Mouse (Mus musculus) ES-E14 (cell line): ENCODE results near the gene Gm20458. TPM values are rescaled to one million over a fixed set of nuclear protein-coding genes. Genes with fewer than 3 reads are reported as not detected.

ENCODE experiments used
- DNase-seq: peaks from one replicate; pipeline ENCODE4 v3.0.0-alpha.2; 2013; ENCODE audit warnings: low read depth, low spot score
- H3K27ac ChIP-seq: 2 replicates; pipeline ENCODE4 v1.5.1; 2012; ENCODE audit warnings: low read depth, mild to moderate bottlenecking, low read length, moderate library complexity, mixed read lengths; ENCODE audit not compliant: poor library complexity, insufficient read depth, severe bottlenecking
- H3K36me3 ChIP-seq: 2 replicates; pipeline ENCODE4 v1.6.1; 2012; ENCODE audit warnings: mild to moderate bottlenecking, low read length, moderate library complexity, mixed read lengths; ENCODE audit not compliant: control insufficient read depth, poor library complexity, insufficient read depth, severe bottlenecking
- H3K4me1 ChIP-seq, 2 experiments: fragments of 150-350 bp in 1 of 2; sonication (generic) in 1 of 2; 2 replicates each; pipeline ENCODE4 v1.6.1; 2012; ENCODE audit warnings: low read length in 2 of 2, mild to moderate bottlenecking in 1 of 2, mixed read lengths in 1 of 2; ENCODE audit not compliant: control insufficient read depth in 2 of 2, insufficient read depth in 2 of 2, poor library complexity in 1 of 2
- H3K4me3 ChIP-seq, 2 experiments: fragments of 150-350 bp in 1 of 2; sonication (generic) in 1 of 2; 2 replicates each; pipeline ENCODE4 v1.5.1; 2012; ENCODE audit warnings: low read length in 2 of 2, low read depth in 1 of 2, mild to moderate bottlenecking in 1 of 2, mixed read lengths in 1 of 2; ENCODE audit not compliant: insufficient read depth in 1 of 2, poor library complexity in 1 of 2, severe bottlenecking in 1 of 2
- H3K9ac ChIP-seq: 2 replicates; pipeline ENCODE4 v1.6.1; 2012; ENCODE audit warnings: low read depth, mild to moderate bottlenecking, low read length, mixed read lengths; ENCODE audit not compliant: poor library complexity, insufficient read depth, severe bottlenecking
- H3K9me3 ChIP-seq: fragments of 150-350 bp; sonication (generic); 2 replicates; pipeline ENCODE4 v1.6.1; 2012; ENCODE audit warnings: low read depth, mild to moderate bottlenecking, low read length; ENCODE audit not compliant: control insufficient read depth, insufficient read depth
- CHD2 ChIP-seq: IDR thresholded peaks from 2 replicates; pipeline ENCODE4 v1.6.1; 2014; ENCODE audit warnings: mild to moderate bottlenecking, low read depth, low read length, inconsistent platforms
- HCFC1 ChIP-seq: IDR thresholded peaks from 2 replicates; pipeline ENCODE4 v1.6.1; 2012; ENCODE audit warnings: low read length, inconsistent platforms, borderline replicate concordance; ENCODE audit not compliant: insufficient read depth
- MAFK ChIP-seq: IDR thresholded peaks from 2 replicates; pipeline ENCODE4 v1.6.1; 2014; ENCODE audit warnings: mild to moderate bottlenecking, low read depth, low read length, inconsistent platforms; ENCODE audit not compliant: insufficient read depth
- ZC3H11A ChIP-seq: IDR thresholded peaks from 2 replicates; pipeline ENCODE4 v1.6.1; 2012; ENCODE audit warnings: low read depth, mild to moderate bottlenecking, inconsistent platforms, low read length, borderline replicate concordance
- ZNF384 ChIP-seq: IDR thresholded peaks from 2 replicates; pipeline ENCODE4 v1.6.1; 2012; ENCODE audit warnings: low read depth, low read length, inconsistent platforms
- in situ Hi-C, 2 experiments: fragments of 600-800 bp; cut with MboI; formaldehyde crosslinking; loops; one replicate each; pipeline ENCODE4 v1.15.1; 2025; ENCODE audit warnings: low sequenced_read_pairs in 2 of 2, inconsistent platforms in 1 of 2; ENCODE audit not compliant: unreplicated experiment in 2 of 2
- total RNA-seq: library from RNA; depleted of rRNA; stranded (reverse); fragments of 300-350 nt; gene quantifications from 2 replicates; pipeline ENCODE4 v1.2.3, GENCODE M21; 2012

Gene Gm20458
- total RNA-seq, 1 experiment, result not detected

- H3K27ac ChIP-seq, result no peak within 1 kb of the TSS; the same call in 1 of the 2 replicates
Observed at GRCm38 (mm10) chr2:164496847-164497690, 36.3 kb downstream of the Gm20458 start, which contains the start of gene Pigt. Gene Pigt (plus strand): TSS chr2:164497520.

GRCm38 (mm10) chr2:164497691-164498268 is 37.0 kb downstream of the Gm20458 start:
- H3K27ac ChIP-seq, result no peak overlapping the region
- TF ChIP-seq ZNF384 (no peak), MAFK (no peak), HCFC1 (no peak), ZC3H11A (no peak), CHD2 (no peak)

More at GRCm38 (mm10) chr2:164496847-164497690, 36.3 kb downstream of the Gm20458 start, which contains the start of gene Pigt:
- Histone ChIP-seq H3K9ac (peak within 1 kb of the TSS; percentile 92), H3K9me3 (no peaks in the 10 kb centered on the region), H3K4me3 (peak within 1 kb of the TSS; percentile 84 to 98), H3K36me3 (peaks cover 17% of the 10 kb centered on the region), H3K4me1 (peaks cover 0 to 2% of the 10 kb centered on the region in 2 experiments; a peak in 1 of 4 replicates)
- in situ Hi-C loops, result no loop called here
- peak; percentile 57 for DNase-seq
- no peak for TF ChIP-seq ZNF384
- TF ChIP-seq HCFC1, result no peak
- TF ChIP-seq CHD2, result no peak
- TF ChIP-seq ZC3H11A, result no peak
- TF ChIP-seq MAFK, result no peak

GRCm38 (mm10) chr2:164499317-164499716 is 38.5 kb downstream of the Gm20458 start:
- TF ChIP-seq MAFK, result no peak
- no peak for TF ChIP-seq CHD2
- TF ChIP-seq ZC3H11A, result no peak
- TF ChIP-seq HCFC1, result no peak
- no peak for TF ChIP-seq ZNF384
- Histone ChIP-seq H3K4me1 (no peaks in the 10 kb centered on the region; a peak in 1 of 4 replicates), H3K4me3 (no peak overlapping the region), H3K36me3 (peaks cover 24% of the 10 kb centered on the region), H3K9me3 (no peaks in the 10 kb centered on the region), H3K9ac (no peak overlapping the region), H3K27ac (no peak overlapping the region)
- in situ Hi-C loops, result no loop called here
- DNase-seq, result no peak

More at GRCm38 (mm10) chr2:164497691-164498268, 37.0 kb downstream of the Gm20458 start:
- Histone ChIP-seq H3K36me3 (peaks cover 23% of the 10 kb centered on the region), H3K9me3 (no peaks in the 10 kb centered on the region), H3K4me3 (peak overlapping the region; percentile 84 to 98), H3K9ac (peak overlapping the region; percentile 92), H3K4me1 (peaks cover 0 to 2% of the 10 kb centered on the region in 2 experiments; a peak in 1 of 4 replicates)
- in situ Hi-C loops, result no loop called here
- no peak for DNase-seq

- no peak for TF ChIP-seq CHD2
- no peak for DNase-seq
- Histone ChIP-seq H3K9me3 (no peaks in the 10 kb centered on the region), H3K27ac (no peak overlapping the region), H3K4me1 (no peaks in the 10 kb centered on the region; a peak in 1 of 4 replicates), H3K4me3 (no peak overlapping the region), H3K36me3 (peaks cover 26% of the 10 kb centered on the region), H3K9ac (no peak overlapping the region)
- in situ Hi-C loops, result no loop called here
Observed at GRCm38 (mm10) chr2:164500511-164500910, 39.7 kb downstream of the Gm20458 start.
